Mouse (Mus musculus): ENCODE measurements around the gene Zfp296. TPM values are rescaled to one million over a fixed set of nuclear protein-coding genes. Genes with fewer than 3 reads are reported as not detected.
A peak's percentile ranks its signal among the peaks of the same experiment; 100 is the strongest.
"Not testable (repeated sequence)": the region's sequence is repeated elsewhere in the genome, so short reads cannot be mapped to it uniquely, and the experiment has no call there.

The Zfp296 gene
- polyA plus RNA-seq, 1 experiment from 2014 or later = 0.34 TPM

DNA sequence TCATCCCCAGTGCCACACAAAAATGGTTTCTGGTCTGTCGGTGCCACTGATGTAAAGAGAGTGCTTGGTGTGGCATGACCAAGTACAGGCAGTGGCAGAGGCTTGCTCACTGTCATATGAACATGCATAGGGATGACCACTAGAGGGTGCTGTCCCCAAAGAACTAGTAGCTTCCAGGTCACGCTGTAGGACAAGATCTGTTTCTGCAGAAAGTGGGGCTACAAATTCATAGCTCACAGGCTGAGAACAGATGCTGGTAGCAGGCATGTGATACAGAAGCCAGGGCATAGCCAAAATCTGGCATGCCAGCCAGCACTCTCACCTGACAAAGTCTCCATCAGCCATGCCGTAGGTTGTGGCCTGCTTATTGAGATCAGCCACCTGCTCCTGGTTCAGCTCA lies 12.8 kb downstream of the Zfp296 start:
- Histone ChIP-seq H3K9ac (no peak overlapping the region), H3K27me3 (no peaks in the 10 kb centered on the region), H3K36me3 (replicated peaks) (peaks cover 98% of the 10 kb centered on the region), H3K4me1 (no peaks in the 10 kb centered on the region), H3K27ac (no peak overlapping the region), H3K4me3 (replicated peaks) (no peak overlapping the region), H3K9me3 (no peaks in the 10 kb centered on the region), H3K4me2 (no peak overlapping the region)
- WGBS = 64% methylated on average over 3 of the region's 3 CpGs
- peak; percentile 13; the same call in 1 of the 2 replicates for ATAC-seq (ENCODE audit: low FRiP score)

DNA sequence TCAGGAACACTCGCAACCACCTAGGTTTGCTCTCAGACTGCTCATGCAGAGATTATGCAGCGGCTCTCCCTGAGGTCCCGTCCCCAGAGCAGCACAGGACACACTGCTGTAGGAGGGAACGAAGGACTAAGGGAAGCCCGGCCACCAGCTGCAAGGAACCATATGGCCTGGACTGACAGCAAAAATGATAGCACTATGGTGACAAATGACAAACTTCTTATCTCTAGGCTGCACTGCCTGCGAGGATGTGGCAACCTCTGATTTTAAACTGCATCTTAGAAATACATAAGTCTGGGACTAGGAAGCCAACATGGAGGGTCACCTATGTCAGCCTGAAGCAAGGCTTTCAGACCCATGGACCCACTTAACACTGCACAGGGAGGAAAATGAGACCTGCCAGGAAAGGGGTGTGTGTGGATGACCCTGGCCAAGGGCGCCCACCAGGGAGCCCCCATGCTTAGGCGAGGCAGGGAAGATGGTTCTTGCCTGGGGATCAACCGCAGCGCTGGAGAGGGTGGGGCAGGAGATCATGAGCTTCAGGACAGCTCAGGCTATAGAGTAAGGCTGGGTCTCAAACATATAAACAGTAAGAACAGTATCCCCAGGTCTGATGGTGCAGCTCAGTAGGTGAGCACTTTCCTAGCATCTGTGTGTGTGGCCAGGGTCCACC lies 16.1 kb downstream of the Zfp296 start:
- Histone ChIP-seq H3K9ac (no peak overlapping the region), H3K27ac (no peak overlapping the region), H3K9me3 (no peaks in the 10 kb centered on the region), H3K27me3 (no peaks in the 10 kb centered on the region), H3K4me1 (no peaks in the 10 kb centered on the region), H3K36me3 (replicated peaks) (peaks cover 90% of the 10 kb centered on the region), H3K4me2 (no peak overlapping the region), H3K4me3 (replicated peaks) (no peak overlapping the region)
- no peak for ATAC-seq (ENCODE audit: low FRiP score)
- WGBS = 86% methylated on average over 10 of the region's 10 CpGs

DNA sequence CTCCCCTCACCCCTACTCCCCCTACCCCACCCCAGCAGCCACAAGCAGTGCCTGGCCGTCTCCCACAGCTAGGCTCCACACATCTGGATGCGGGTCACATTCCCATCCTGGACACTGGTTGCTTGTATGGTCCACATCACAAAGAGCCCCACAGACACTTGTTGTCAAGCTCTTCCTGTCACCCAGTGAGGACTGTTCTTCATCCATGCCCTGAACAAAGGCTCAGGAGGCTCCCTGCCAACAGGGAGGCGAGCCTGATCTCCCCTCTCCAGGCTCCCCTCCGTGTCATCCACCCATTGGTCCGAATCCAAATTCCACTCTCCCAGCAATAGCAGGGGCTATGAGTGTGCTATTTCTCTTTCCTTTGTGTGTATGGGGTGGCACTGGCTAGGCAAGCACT lies 23.5 kb downstream of the Zfp296 start:
- H3K4me1 ChIP-seq = peaks cover 33% of the 10 kb centered on the region
- no peak for ATAC-seq (ENCODE audit: low FRiP score)

DNA sequence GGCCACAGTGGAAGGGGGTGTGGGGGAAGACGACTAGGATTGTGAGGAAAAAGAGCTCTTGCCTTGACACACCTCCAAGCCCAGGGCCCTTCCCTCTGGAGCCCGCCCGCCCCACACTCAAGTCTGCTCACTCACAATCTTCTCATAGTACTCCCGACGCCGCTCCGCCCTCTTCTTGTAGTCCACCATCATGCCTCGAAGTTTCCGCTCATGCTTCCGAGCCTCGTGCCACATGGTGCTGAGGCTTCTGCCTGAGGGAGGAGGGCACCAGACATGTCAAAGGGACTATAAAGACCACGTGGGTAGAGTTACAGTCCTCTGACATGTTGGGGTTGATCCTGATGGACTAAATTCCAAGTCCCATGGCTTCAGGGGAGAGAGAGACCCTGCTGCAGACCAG lies 26.0 kb downstream of the Zfp296 start:
- Histone ChIP-seq H3K4me3 (replicated peaks) (peak overlapping the region; percentile 70), H3K36me3 (replicated peaks) (peaks cover 46% of the 10 kb centered on the region), H3K9ac (peak overlapping the region; percentile 84), H3K27me3 (no peaks in the 10 kb centered on the region), H3K4me2 (peak overlapping the region; percentile 96), H3K27ac (no peak overlapping the region), H3K9me3 (no peaks in the 10 kb centered on the region), H3K4me1 (peaks cover 33% of the 10 kb centered on the region)
- no peak for ATAC-seq (ENCODE audit: low FRiP score)
- 84% methylated on average over 12 of the region's 12 CpGs for WGBS

More for the DNA sequence above, 23.5 kb downstream of the Zfp296 start:
- Histone ChIP-seq H3K27ac (no peak overlapping the region), H3K4me2 (no peak overlapping the region), H3K36me3 (replicated peaks) (peaks cover 63% of the 10 kb centered on the region), H3K27me3 (no peaks in the 10 kb centered on the region), H3K9me3 (no peaks in the 10 kb centered on the region), H3K4me3 (replicated peaks) (no peak overlapping the region), H3K9ac (no peak overlapping the region)
- WGBS = 68% methylated on average over 5 of the region's 5 CpGs

DNA sequence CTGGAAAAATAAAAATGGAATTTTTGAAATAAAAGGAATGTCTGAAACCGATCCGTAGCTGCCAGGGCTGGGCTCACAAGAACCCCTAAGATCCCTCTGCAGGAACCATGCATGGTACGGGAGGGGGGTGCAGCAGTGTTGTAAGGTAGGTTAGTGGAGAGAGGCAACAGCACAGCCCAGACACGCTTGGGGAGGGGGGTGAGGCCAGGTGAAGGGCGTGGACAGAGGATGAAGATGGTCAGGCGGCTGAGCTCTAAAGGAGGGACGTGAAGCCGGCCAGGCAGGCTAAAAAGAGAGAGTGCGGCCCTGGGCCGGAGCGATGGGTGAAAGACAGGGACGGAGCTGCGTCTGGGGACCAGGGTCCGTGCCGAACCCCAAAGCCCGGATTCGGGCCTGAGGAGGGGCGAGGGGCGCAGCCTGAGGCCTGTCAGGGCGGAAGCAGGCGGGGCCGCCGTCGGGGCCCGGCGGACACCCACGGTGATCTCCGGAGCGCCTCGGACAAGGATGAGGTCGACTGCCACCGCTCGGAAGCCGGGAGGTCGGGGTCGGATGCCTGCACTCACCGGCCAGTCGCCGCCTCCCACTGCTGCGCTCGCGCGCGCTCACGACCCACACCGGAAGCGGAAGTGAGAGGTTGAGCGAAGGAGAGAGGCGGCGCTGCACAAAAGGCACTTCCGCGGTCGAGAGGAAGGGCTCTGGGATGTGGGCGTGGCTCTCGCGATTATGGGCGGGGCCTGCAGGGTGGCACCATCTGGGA lies 26.9 kb downstream of the Zfp296 start, which contains the start of gene Clasrp:
Gene Clasrp (minus strand): TSS at position 638 of the 757 bp plus-strand sequence.
- WGBS = 1% methylated on average over 57 of the region's 57 CpGs
- Histone ChIP-seq H3K4me1 (peaks cover 33% of the 10 kb centered on the region), H3K9me3 (no peaks in the 10 kb centered on the region), H3K9ac (peak within 1 kb of the TSS; percentile 84), H3K4me2 (peak within 1 kb of the TSS; percentile 96), H3K36me3 (replicated peaks) (peaks cover 38% of the 10 kb centered on the region), H3K4me3 (replicated peaks) (peak within 1 kb of the TSS; percentile 70), H3K27ac (peak within 1 kb of the TSS; percentile 77), H3K27me3 (no peaks in the 10 kb centered on the region)
- peak; percentile 95 for ATAC-seq (ENCODE audit: low FRiP score)

DNA sequence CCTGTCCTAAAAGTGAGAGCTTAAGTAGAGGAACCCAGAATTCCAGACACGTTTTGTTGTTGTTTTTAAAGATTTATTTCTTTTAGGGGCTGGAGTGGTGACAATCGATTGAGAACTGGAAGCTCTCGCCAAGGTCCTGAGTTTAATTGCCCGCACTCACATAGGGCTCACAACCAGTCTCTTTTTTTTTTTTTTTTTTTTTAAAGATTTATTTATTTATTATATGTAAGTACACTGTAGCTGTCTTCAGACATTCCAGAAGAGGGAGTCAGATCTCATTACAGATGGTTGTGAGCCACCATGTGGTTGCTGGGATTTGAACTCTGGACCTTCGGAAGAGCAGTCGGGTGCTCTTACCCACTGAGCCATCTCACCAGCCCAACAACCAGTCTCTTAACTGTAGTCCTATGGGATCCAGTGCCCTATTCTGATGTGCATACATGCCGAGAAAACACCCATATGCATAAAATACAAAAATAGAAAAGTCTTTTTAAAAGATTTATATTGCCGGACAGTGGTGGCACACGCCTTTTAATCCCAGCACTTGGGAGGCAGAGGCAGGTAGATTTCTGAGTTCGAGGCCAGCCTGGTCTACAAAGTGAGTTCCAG lies 27.6 kb downstream of the Zfp296 start:
- Histone ChIP-seq H3K4me1 (peaks cover 33% of the 10 kb centered on the region), H3K4me2 (peak overlapping the region; percentile 96), H3K27ac (peak overlapping the region; percentile 77; the same call in 1 of the 2 replicates), H3K36me3 (replicated peaks) (peaks cover 31% of the 10 kb centered on the region), H3K4me3 (replicated peaks) (peak overlapping the region; percentile 70)
- 59% methylated on average over 10 of the region's 10 CpGs for WGBS
- H3K9me3 ChIP-seq, H3K9ac ChIP-seq, H3K27me3 ChIP-seq: not testable (repeated sequence)
- peak; percentile 63; the same call in 1 of the 2 replicates for ATAC-seq (ENCODE audit: low FRiP score)

DNA sequence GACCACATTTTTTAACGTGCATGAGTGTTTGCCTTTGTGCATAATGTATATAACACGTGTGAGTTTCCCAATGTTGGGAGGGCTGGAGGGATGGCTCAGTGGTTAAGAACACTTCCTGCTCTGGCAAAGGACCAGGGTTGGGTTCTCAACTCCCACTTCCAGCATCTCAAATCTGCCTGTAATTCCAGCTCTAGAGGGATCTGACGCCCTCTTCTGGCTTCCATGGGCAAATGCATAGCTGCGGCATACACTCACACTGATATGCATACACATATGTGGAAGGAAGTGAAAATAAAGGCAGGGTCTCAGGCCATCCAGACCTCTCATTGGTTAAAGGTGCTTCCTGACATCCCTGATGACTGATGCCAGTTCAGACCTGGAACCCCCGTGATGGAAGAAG lies 30.2 kb downstream of the Zfp296 start:
- H3K4me2 ChIP-seq = no peak overlapping the region
- WGBS = 88% methylated on average over 5 of the region's 5 CpGs
- H3K27me3 ChIP-seq = no peaks in the 10 kb centered on the region
- H3K4me1 ChIP-seq = peaks cover 16% of the 10 kb centered on the region
- no peak overlapping the region for H3K9ac ChIP-seq
- no peak overlapping the region for H3K27ac ChIP-seq
- peaks cover 9% of the 10 kb centered on the region; the same call in 1 of the 2 replicates for H3K36me3 ChIP-seq (replicated peaks)
- no peak for ATAC-seq (ENCODE audit: low FRiP score)
- no peaks in the 10 kb centered on the region for H3K9me3 ChIP-seq
- H3K4me3 ChIP-seq (replicated peaks) = no peak overlapping the region

DNA sequence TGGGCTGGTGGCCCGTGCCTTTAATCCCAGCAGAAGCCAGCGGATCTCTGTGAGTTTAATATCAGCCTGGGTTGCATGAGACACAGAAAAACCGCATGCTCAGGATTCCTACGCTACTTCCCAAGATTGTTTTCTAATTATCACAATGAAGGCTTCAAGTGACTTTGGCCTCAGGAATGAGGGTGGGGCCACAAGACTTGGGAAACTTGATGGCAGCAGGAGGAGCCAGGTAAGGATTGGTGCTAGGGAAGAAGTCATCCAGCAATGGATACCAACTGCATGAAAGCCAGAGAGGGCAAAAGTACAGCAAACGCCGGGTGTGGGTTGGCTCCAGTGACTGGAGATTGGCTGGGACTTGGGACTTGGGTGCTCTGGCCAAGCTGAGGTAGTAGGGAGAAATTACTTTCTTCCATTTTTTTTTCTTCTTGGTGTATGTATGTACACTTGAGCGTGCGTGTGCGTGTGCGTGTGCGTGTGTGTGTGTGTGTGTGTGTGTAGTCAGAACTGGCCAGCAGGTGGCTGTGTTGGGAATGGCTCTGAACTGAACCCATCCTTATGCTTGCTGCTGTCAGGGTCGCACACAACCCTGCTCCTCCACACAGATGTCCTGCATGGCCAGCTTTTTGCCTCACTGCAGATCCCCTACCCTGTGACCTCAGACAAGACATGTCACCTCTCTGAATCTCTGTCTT lies 32.7 kb downstream of the Zfp296 start:
- Histone ChIP-seq H3K9me3 (no peaks in the 10 kb centered on the region), H3K9ac (no peak overlapping the region), H3K4me3 (replicated peaks) (no peak overlapping the region), H3K27me3 (no peaks in the 10 kb centered on the region), H3K4me2 (no peak overlapping the region), H3K36me3 (replicated peaks) (no peaks in the 10 kb centered on the region), H3K4me1 (no peaks in the 10 kb centered on the region), H3K27ac (no peak overlapping the region)
- WGBS = 93% methylated on average over 12 of the region's 12 CpGs
- no peak for ATAC-seq (ENCODE audit: low FRiP score)

DNA sequence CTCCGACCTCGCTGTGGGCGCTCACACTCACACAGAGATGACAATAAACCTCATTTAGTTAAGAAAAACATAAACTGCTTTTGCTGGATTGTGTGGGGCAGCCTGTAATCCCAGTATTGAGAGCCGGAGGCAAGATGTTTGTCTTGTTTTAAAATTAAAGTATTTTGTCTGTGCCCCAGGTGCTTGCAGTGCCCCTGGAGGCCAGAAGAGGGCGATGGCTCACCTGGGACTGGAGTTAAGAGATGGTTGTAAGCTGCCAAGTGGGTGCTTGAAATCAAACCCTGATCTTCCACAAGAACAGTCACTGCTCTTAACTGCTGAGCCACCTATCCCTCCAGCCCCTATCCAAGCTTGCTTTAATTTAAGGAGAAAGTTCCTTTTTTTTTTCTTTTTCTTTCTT lies 33.9 kb downstream of the Zfp296 start:
- no peaks in the 10 kb centered on the region for H3K27me3 ChIP-seq
- H3K36me3 ChIP-seq (replicated peaks) = no peaks in the 10 kb centered on the region; the same call in 1 of the 2 replicates
- H3K4me1 ChIP-seq = no peaks in the 10 kb centered on the region
- H3K9ac ChIP-seq = no peak overlapping the region
- H3K4me3 ChIP-seq (replicated peaks) = no peak overlapping the region
- no peak overlapping the region for H3K27ac ChIP-seq
- H3K4me2 ChIP-seq = no peak overlapping the region
- 75% methylated on average over 5 of the region's 5 CpGs for WGBS
- H3K9me3 ChIP-seq = no peaks in the 10 kb centered on the region
- no peak for ATAC-seq (ENCODE audit: low FRiP score)

DNA sequence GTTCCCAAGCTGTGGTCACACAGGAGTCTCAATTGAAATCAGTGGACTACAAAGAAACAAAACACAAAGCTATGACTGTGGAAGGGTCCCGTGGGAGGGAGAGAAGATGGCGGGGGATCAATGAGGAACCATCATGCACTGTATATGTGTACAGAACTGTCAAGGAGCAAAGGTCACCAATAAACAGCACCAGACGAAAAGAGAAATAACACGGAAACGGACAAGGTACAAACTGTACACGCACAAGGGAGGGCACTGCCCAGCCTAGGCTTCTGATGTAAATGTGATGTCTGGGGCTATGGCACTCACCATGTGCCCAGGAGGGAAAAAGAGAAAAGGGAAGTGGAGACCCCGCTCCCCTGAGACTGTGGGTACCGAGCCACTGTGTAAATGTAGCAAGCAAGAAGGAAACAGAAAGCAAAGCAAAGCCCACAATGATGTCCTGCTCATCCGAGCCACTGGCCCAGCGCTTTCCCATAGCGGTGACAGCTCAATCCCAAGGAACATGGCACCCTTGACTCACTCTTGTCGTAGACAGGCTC lies 38.0 kb downstream of the Zfp296 start:
- Histone ChIP-seq H3K4me3 (replicated peaks) (no peak overlapping the region), H3K36me3 (replicated peaks) (no peaks in the 10 kb centered on the region; the same call in 1 of the 2 replicates), H3K27me3 (peaks cover 11% of the 10 kb centered on the region), H3K27ac (no peak overlapping the region), H3K4me2 (no peak overlapping the region), H3K9me3 (no peaks in the 10 kb centered on the region), H3K4me1 (peaks cover 7% of the 10 kb centered on the region), H3K9ac (no peak overlapping the region)
- 92% methylated on average over 12 of the region's 12 CpGs for WGBS
- no peak for ATAC-seq (ENCODE audit: low FRiP score)

DNA sequence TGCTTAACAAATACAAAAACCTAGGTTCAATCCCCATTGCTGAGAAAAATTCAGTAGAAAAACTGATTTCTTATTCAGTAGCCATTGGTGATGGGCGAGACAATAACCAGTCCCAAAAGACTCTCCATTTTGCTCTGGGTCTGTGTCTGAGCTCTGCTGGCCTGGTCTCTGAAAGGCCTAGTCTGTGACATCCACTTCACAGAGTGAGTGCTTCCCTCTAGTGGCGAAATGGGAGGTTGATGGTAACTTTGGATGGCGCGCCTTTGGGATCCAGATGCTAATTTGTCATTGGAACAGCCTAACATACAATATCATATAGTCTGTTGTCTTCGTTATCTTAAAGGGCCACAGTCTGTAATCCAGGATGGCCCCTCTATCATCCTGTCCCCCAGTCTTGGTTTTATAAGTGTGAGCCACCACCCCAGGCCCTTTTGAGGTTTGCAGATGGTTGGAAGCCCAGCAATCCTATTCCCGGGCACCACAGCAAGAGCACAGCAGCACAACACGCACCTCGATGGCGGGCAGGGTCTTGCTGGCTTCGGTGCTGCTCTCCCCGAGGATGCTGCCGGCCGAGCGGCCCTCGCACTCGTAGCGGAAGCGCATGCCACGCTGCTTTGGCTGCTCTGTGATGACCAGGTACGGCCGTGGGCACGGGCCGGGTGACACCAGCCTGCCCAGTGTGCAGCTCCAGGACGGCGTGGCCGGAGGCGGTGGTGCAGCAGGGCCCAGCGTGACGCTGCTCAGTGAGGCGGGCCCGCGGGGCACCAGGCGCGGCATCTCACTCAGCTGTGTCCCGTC lies 42.1 kb downstream of the Zfp296 start:
- Histone ChIP-seq H3K36me3 (replicated peaks) (no peaks in the 10 kb centered on the region; the same call in 1 of the 2 replicates), H3K9me3 (no peaks in the 10 kb centered on the region), H3K4me3 (replicated peaks) (peak overlapping the region; percentile 35), H3K27me3 (peaks cover 14% of the 10 kb centered on the region), H3K4me1 (peaks cover 7% of the 10 kb centered on the region), H3K4me2 (peak overlapping the region; percentile 62), H3K9ac (peak overlapping the region; percentile 58), H3K27ac (0 out of 2 replicates have a peak overlapping the region, but pooled peaks have one; percentile 25)
- ATAC-seq (ENCODE audit: low FRiP score) = peak; percentile 89
- WGBS = 2% methylated on average over 35 of the region's 35 CpGs

All from forebrain, embryonic 12.5 days (tissue).